Mouse (Mus musculus): Measurements from ENCODE around the gene Gm21818. TPM values are rescaled to one million over a fixed set of nuclear protein-coding genes. Genes with fewer than 3 reads are reported as not detected.
"Not testable (repeated sequence)": the region's sequence is repeated elsewhere in the genome, so short reads cannot be mapped to it uniquely, and the experiment has no call there.

The Gm21818 gene
- polyA plus RNA-seq, 1 experiment from 2014 or later, result not detected

DNA sequence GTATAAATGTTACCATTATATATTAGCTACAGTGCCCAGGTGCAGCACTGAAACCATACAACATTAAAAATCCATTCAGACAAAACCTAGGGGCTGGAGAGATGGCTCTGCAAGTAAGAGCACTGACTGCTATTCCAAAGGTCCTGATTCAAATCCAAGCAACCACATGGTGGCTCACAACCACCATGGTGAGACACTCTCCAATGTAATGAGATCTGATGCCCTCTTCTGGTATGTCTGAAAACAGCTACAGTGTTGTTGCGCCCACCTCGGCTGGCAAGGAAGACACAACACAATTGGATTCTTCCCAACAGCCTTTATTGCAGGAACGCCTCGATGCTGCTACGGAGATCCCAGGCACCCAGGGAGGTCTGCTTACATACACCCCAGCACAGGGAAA, 48.7 kb downstream of the Gm21818 start:
- WGBS, result 82% methylated on average over 5 of the region's 5 CpGs
- not testable (repeated sequence) for H3K9me3 ChIP-seq (replicated peaks; ENCODE audit: control insufficient read depth, low read length); H3K4me3 ChIP-seq (ENCODE audit: low read depth, low read length); H3K4me2 ChIP-seq (ENCODE audit: low read depth, low read length); H3K9ac ChIP-seq (replicated peaks; ENCODE audit: low read length); DNase-seq (ENCODE audit: low spot score); H3K36me3 ChIP-seq (replicated peaks; ENCODE audit: control insufficient read depth, insufficient read depth, low read depth, low read length); H3K27ac ChIP-seq (replicated peaks; ENCODE audit: low read depth, low read length); ATAC-seq (replicated peaks; ENCODE audit: insufficient number of reproducible peaks, low FRiP score, low TSS enrichment, low read depth); H3K4me1 ChIP-seq (ENCODE audit: control insufficient read depth, insufficient read depth, low read length); H3K27me3 ChIP-seq (ENCODE audit: control insufficient read depth, insufficient read depth, low read length)

DNA sequence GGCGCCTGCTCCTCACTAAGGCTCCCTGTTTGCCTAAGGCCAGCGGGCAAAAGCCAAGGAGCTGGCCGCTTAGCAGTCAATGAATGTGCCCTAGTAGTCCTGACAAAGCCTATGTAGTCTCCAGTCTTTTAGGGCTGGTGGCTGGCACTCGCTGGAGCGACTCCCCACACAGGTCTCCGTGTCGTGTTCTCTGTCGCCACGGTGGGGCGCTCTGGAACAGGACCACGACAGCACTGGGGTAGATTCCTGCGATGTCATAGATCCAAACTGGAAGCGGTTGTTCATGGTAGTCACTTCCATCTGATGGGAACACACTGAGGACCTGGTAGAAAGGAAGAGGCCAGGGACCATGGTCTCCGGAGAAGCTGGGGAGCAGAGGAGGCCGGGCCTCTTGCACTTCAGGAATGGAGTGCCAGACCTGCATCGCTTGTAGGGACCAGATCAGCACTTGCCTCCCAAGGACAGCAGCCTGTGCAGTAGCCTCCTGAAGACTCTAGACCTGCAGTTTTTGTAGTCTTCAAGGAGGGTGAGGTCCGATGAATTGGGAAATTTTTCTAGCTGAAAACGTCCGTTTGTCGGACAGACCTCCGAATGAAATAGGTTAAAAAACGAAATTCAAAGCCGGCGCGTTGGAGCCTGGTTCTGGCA, 50.9 kb downstream of the Gm21818 start:
- H3K27me3 ChIP-seq (ENCODE audit: control insufficient read depth, insufficient read depth, low read length); H3K36me3 ChIP-seq (replicated peaks; ENCODE audit: control insufficient read depth, insufficient read depth, low read depth, low read length); H3K4me2 ChIP-seq (ENCODE audit: low read depth, low read length); H3K27ac ChIP-seq (replicated peaks; ENCODE audit: low read depth, low read length); DNase-seq (ENCODE audit: low spot score); H3K9me3 ChIP-seq (replicated peaks; ENCODE audit: control insufficient read depth, low read length); H3K4me1 ChIP-seq (ENCODE audit: control insufficient read depth, insufficient read depth, low read length); ATAC-seq (replicated peaks; ENCODE audit: insufficient number of reproducible peaks, low FRiP score, low TSS enrichment, low read depth); H3K4me3 ChIP-seq (ENCODE audit: low read depth, low read length); H3K9ac ChIP-seq (replicated peaks; ENCODE audit: low read length): not testable (repeated sequence)
- 94% methylated on average over 15 of the region's 25 CpGs for WGBS

Other genes with a start within 250 kb of the Gm21818 start
- gene Gm21761, start 243.2 kb upstream of the Gm21818 start, polyA plus RNA-seq (2014; fragmentation: Nextera tagmentation; extraction: Ambion mirVana), result not detected in 2 replicates
- gene B020031M17Rik, start 221.6 kb upstream of the Gm21818 start, polyA plus RNA-seq (2014; fragmentation: Nextera tagmentation; extraction: Ambion mirVana), result not detected in 2 replicates
- gene Gm36079, start 145.4 kb upstream of the Gm21818 start, polyA plus RNA-seq (2014; fragmentation: Nextera tagmentation; extraction: Ambion mirVana), result not detected in 2 replicates
- not detected in 2 replicates for gene Gm21188, start 120.2 kb upstream of the Gm21818 start, polyA plus RNA-seq (2014; fragmentation: Nextera tagmentation; extraction: Ambion mirVana)
- gene Gm20767, start 32.2 kb upstream of the Gm21818 start, polyA plus RNA-seq (2014; fragmentation: Nextera tagmentation; extraction: Ambion mirVana), result not detected in 2 replicates
- gene Gm21762, start 43.5 kb downstream of the Gm21818 start, polyA plus RNA-seq (2014; fragmentation: Nextera tagmentation; extraction: Ambion mirVana), result not detected in 2 replicates
- gene Gm21731, start 66.7 kb downstream of the Gm21818 start, polyA plus RNA-seq (2014; fragmentation: Nextera tagmentation; extraction: Ambion mirVana), result not detected in 2 replicates
- gene AF067061, start 90.7 kb downstream of the Gm21818 start, polyA plus RNA-seq (2014; fragmentation: Nextera tagmentation; extraction: Ambion mirVana), result not detected in 2 replicates
- 0.17 TPM in 1 of 2 replicates, not detected in the other for gene BC147527, start 128.0 kb downstream of the Gm21818 start, polyA plus RNA-seq (2014; fragmentation: Nextera tagmentation; extraction: Ambion mirVana)
- not detected in 2 replicates for gene Tcstv3, start 144.4 kb downstream of the Gm21818 start, polyA plus RNA-seq (2014; fragmentation: Nextera tagmentation; extraction: Ambion mirVana)

Data from embryonic facial prominence, embryonic 11.5 days (tissue).